Mouse (Mus musculus): Measurements from ENCODE around the gene Tmem168. TPM values are rescaled to one million over a fixed set of nuclear protein-coding genes. Genes with fewer than 3 reads are reported as not detected.

Gene Tmem168
- polyA plus RNA-seq (2012; ENCODE audit: insufficient read depth, insufficient read length, missing spikeins), result 15.5 and 17.8 TPM in 2 replicates

- peak within 1 kb of the TSS; percentile 95 for H3K4me3 ChIP-seq (ENCODE audit: insufficient read depth, low read depth, low read length)
- H3K27ac ChIP-seq (replicated peaks; ENCODE audit: low read depth, low read length), result peak within 1 kb of the TSS; percentile 99
- H3K4me1 ChIP-seq (ENCODE audit: control insufficient read depth, insufficient read depth, insufficient read length, low read length), result peaks cover 5% of the 10 kb centered on the region; the same call in 1 of the 2 replicates
Measured at GRCm38 (mm10) chr6:13607621-13608493, at the start of gene Tmem168. Gene Tmem168, minus strand, starts transcription at chr6:13608100.

DNA sequence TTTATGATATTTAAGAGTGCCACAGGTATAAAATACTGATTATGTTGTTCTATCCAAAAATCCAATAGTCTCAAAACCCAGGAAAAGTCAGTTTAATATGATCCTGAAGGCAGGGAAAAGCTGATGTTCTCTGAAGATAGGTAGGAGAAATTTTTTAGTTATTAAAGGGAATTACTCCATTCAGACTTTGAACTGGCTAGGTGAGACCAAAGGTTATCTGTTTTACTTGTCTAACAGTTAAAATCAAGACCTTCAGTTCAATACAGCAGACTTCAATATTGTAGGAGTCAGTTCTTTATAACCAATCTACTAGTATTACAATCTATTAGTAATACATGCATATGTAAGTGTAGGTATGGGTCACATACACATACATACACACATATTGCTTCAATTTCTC is 46.2 kb upstream of the Tmem168 start:
- Histone ChIP-seq H3K4me1 (ENCODE audit: control insufficient read depth, insufficient read depth, insufficient read length, low read length) (no peaks in the 10 kb centered on the region), H3K4me3 (ENCODE audit: insufficient read depth, low read depth, low read length) (no peak overlapping the region), H3K27ac (replicated peaks; ENCODE audit: low read depth, low read length) (no peak overlapping the region)

DNA sequence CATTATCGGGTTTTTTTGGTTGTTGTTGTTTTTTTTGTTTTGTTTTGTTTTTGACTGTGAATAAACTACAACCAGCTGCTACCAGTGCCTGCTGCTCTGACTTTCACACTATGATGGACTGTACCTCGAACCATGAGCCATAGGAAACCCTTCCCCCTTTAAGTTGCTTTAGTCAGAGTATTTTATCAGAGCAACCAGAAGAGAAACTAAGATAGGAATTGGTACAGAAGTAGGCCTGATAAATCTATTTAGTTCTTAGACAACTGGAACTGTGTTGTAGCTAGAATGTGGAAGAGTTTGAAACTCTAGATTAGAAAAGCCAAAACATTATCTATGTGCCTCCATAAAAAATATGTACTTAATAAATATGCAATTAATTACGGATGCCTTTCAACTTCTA is 44.4 kb upstream of the Tmem168 start:
- Histone ChIP-seq H3K27ac (replicated peaks; ENCODE audit: low read depth, low read length) (no peak overlapping the region), H3K4me3 (ENCODE audit: insufficient read depth, low read depth, low read length) (no peak overlapping the region), H3K4me1 (ENCODE audit: control insufficient read depth, insufficient read depth, insufficient read length, low read length) (no peaks in the 10 kb centered on the region)

- Histone ChIP-seq H3K4me3 (ENCODE audit: insufficient read depth, low read depth, low read length) (no peak overlapping the region), H3K4me1 (ENCODE audit: control insufficient read depth, insufficient read depth, insufficient read length, low read length) (no peaks in the 10 kb centered on the region), H3K27ac (replicated peaks; ENCODE audit: low read depth, low read length) (no peak overlapping the region)
Measured at GRCm38 (mm10) chr6:13650854-13651253, 43.0 kb upstream of the Tmem168 start.

GRCm38 (mm10) chr6:13648305-13648704 is 40.4 kb upstream of the Tmem168 start:
- Histone ChIP-seq H3K27ac (replicated peaks; ENCODE audit: low read depth, low read length) (no peak overlapping the region), H3K4me1 (ENCODE audit: control insufficient read depth, insufficient read depth, insufficient read length, low read length) (no peaks in the 10 kb centered on the region), H3K4me3 (ENCODE audit: insufficient read depth, low read depth, low read length) (no peak overlapping the region)

DNA sequence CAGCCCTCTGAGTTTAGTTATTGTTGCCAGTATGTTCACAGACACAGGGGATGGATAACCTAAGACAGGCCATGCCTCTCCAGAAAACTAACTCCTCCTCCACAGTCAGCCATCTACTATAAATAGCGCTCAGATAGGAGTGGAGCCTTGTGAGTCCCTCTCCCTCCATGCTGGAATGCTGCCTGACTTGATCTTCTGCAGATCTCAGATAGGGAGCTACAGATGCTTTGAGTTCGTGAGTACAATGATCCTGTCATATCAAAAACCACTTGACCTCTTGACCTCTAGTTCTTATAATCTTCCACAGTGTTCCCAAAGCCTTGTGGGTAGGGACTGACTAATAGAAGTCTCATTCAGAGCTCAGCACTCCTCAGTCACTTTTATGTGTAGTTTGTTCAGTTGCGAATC is 28.7 kb upstream of the Tmem168 start:
- H3K4me1 ChIP-seq (ENCODE audit: control insufficient read depth, insufficient read depth, insufficient read length, low read length), result no peaks in the 10 kb centered on the region
- H3K4me3 ChIP-seq (ENCODE audit: insufficient read depth, low read depth, low read length), result no peak overlapping the region
- H3K27ac ChIP-seq (replicated peaks; ENCODE audit: low read depth, low read length), result no peak overlapping the region

- no peak overlapping the region for H3K4me3 ChIP-seq (ENCODE audit: insufficient read depth, low read depth, low read length)
- no peak overlapping the region for H3K27ac ChIP-seq (replicated peaks; ENCODE audit: low read depth, low read length)
- H3K4me1 ChIP-seq (ENCODE audit: control insufficient read depth, insufficient read depth, insufficient read length, low read length), result no peaks in the 10 kb centered on the region
Measured at GRCm38 (mm10) chr6:13632571-13632970, 24.7 kb upstream of the Tmem168 start.

DNA sequence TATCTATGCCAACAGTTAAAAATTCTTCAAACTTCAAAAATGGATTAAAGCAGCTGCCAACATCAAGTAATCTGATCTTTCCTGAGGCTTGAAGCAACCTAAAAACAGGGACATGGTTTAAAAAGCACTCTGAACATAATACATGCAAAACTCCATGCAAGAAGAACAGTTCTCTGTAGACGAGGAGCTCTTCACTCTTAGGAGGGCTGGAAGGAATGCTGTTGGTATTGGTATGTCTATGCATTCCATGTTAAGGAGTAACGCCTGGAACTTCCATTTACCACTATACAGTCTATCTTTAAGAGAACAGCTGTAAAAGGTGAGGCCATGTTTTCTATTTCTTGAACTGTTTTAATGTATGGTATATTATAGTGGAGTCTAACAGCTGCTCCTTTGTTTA is 22.7 kb upstream of the Tmem168 start:
- Histone ChIP-seq H3K4me1 (ENCODE audit: control insufficient read depth, insufficient read depth, insufficient read length, low read length) (no peaks in the 10 kb centered on the region), H3K4me3 (ENCODE audit: insufficient read depth, low read depth, low read length) (no peak overlapping the region), H3K27ac (replicated peaks; ENCODE audit: low read depth, low read length) (no peak overlapping the region)

DNA sequence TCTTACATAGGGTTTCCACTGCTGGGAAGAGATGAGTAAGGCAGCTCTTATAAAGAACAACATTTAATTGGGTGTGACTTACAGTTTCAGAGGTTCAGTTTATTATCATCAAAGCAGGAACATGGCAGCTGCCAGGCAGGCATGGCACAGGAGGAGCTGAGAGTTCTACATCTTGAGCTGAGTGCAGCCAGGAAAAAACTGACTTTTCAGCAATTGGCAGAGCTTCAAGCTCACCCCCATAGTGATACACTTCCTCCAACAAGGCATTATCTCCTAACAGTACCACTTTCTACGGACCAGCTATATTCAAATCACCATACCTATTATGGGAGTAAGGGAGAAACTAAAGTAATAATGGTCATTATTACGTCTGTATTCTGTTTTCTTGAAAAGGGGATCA is 11.7 kb upstream of the Tmem168 start:
- H3K27ac ChIP-seq (replicated peaks; ENCODE audit: low read depth, low read length), result no peak overlapping the region
- H3K4me3 ChIP-seq (ENCODE audit: insufficient read depth, low read depth, low read length), result no peak overlapping the region
- no peaks in the 10 kb centered on the region for H3K4me1 ChIP-seq (ENCODE audit: control insufficient read depth, insufficient read depth, insufficient read length, low read length)

GRCm38 (mm10) chr6:13617110-13617509 is 9.2 kb upstream of the Tmem168 start:
- Histone ChIP-seq H3K4me1 (ENCODE audit: control insufficient read depth, insufficient read depth, insufficient read length, low read length) (no peaks in the 10 kb centered on the region), H3K4me3 (ENCODE audit: insufficient read depth, low read depth, low read length) (no peak overlapping the region), H3K27ac (replicated peaks; ENCODE audit: low read depth, low read length) (no peak overlapping the region)

DNA sequence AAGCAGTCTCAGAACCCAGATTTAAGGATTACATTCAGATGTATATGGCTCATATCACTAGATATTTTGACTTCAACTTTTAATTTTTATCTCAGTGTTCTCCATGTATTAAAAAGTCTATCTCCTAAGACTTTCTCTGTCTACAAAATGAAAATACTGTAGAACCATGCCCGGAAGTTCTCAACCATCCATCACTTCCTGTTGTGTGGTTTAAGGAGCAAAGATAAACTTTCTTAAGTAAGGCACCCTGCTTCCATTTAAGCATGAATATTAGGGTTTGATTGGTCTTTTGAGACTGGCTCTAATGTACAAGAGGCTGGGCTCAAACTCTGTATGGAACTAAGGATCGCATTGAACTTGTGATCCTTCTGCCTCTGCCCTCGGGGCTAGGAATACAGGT is 6.7 kb upstream of the Tmem168 start:
- Histone ChIP-seq H3K27ac (replicated peaks; ENCODE audit: low read depth, low read length) (no peak overlapping the region), H3K4me1 (ENCODE audit: control insufficient read depth, insufficient read depth, insufficient read length, low read length) (no peaks in the 10 kb centered on the region), H3K4me3 (ENCODE audit: insufficient read depth, low read depth, low read length) (no peak overlapping the region)

GRCm38 (mm10) chr6:13613671-13614070 is 5.8 kb upstream of the Tmem168 start:
- Histone ChIP-seq H3K4me1 (ENCODE audit: control insufficient read depth, insufficient read depth, insufficient read length, low read length) (no peaks in the 10 kb centered on the region), H3K4me3 (ENCODE audit: insufficient read depth, low read depth, low read length) (no peak overlapping the region), H3K27ac (replicated peaks; ENCODE audit: low read depth, low read length) (no peak overlapping the region)

DNA sequence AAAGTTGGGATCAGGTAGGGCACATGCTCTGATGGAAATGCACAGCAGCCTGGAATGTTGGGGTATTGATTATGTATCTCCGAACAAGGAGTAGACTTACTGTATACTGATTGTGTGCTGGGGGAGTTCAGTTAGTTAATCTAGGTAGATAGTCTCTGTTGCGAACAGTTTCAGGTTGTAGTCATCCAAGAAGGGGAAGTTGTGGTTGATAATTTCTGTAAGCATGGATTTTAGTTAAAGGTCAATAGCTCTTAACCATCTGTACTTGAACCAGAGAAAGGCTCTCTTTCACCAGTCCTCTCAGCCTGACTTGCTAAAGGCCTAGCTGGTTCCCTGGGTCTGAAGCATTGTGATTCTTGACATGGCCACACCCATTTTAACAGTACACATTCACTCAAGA is 3.0 kb upstream of the Tmem168 start:
- H3K27ac ChIP-seq (replicated peaks; ENCODE audit: low read depth, low read length), result no peak overlapping the region
- peaks cover 5% of the 10 kb centered on the region; the same call in 1 of the 2 replicates for H3K4me1 ChIP-seq (ENCODE audit: control insufficient read depth, insufficient read depth, insufficient read length, low read length)
- no peak overlapping the region for H3K4me3 ChIP-seq (ENCODE audit: insufficient read depth, low read depth, low read length)

- peaks cover 5% of the 10 kb centered on the region; the same call in 1 of the 2 replicates for H3K4me1 ChIP-seq (ENCODE audit: control insufficient read depth, insufficient read depth, insufficient read length, low read length)
- H3K27ac ChIP-seq (replicated peaks; ENCODE audit: low read depth, low read length), result no peak overlapping the region
- H3K4me3 ChIP-seq (ENCODE audit: insufficient read depth, low read depth, low read length), result no peak overlapping the region
Measured at GRCm38 (mm10) chr6:13609353-13610140, 1.6 kb upstream of the Tmem168 start.

- Histone ChIP-seq H3K27ac (replicated peaks; ENCODE audit: low read depth, low read length) (peak overlapping the region; percentile 99), H3K4me1 (ENCODE audit: control insufficient read depth, insufficient read depth, insufficient read length, low read length) (peaks cover 5% of the 10 kb centered on the region; the same call in 1 of the 2 replicates), H3K4me3 (ENCODE audit: insufficient read depth, low read depth, low read length) (peak overlapping the region; percentile 95)
Measured at GRCm38 (mm10) chr6:13606921-13607620, 829 bp downstream of the Tmem168 start.
